Mouse (Mus musculus): ENCODE measurements around the gene Agtrap. TPM values are rescaled to one million over a fixed set of nuclear protein-coding genes. Genes with fewer than 3 reads are reported as not detected.

Agtrap gene
- polyA plus RNA-seq (2012; rRNA removed; ENCODE audit: low replicate concordance), result 20.5 and 25.4 TPM in 2 replicates

DNA sequence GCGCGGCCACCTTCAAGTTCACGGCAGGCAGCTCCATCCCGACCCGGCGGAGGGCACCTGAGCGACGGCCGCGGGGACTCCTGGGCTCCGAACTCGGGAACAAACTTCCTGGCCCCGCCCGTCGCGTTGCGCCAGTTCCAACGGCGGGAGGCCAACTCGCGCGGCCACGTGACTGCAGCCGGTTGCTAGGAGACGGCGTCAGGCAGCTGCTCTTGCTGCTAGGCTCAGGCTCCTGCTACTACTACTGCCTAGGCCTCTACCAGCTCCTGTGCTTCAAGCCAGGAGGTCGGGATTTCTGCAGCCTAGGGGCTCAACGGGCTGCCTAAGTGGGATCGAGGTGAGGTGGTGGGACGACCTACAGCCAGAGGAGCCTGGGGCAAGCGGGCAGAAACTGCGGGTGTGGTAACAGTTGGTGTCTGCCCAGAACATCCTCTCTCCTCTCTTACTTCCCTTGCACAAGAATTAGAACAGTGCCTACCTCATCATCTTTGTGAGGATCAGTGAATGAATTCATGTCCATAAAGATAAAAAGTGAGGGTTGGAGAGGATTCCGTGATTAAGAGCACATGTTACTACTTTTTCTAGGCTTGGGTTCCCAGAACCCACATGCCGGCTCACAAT lies at the start of gene Agtrap:
Agtrap (minus strand) TSS at position 125 of the 621 bp plus-strand sequence.

DNA sequence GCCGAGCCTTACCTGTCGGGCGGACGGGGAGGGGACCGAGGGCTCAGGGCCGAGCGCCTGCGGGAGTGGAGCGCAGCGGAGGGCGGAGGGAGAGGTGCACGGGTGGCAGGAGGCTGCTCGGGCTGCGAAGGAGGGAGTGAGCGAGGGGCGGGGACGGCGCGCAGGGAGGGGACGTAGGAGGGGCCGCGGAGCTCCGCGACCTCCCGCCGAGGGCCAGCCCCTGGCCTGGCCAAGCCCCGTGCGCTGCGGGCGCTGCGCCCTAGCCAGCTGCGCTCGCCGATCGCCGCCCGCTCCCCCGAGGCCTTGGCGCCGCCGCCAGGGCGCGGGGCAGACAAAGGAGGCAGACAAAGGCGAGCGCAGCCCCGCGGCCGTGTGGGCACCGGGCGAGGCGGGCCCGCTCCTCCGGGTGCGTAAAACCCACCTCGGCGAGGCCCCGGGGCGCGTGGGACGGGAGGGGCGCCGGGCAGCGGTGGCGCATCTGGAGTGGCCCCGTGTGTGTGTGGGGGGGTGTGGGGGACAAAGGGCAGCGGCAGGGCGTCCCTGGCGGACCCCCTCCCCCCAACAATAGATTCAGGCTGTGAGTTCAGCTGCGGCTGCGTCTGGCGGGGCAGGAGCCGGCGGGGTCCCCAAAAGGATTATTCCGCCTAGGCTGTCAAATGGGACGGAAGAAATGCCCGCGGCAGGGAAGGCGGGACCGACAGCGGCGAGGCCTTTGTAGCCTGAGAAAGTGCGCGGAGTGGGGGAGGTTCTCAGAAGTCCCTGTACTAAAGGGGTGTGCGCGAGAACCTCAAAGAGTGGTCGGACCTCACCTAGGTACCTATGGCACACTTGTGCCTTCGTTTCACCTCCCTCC lies 43.0 kb upstream of the Agtrap start, which contains the start of gene Draxin:
Draxin (minus strand) TSS at position 138 of the 853 bp plus-strand sequence.

DNA sequence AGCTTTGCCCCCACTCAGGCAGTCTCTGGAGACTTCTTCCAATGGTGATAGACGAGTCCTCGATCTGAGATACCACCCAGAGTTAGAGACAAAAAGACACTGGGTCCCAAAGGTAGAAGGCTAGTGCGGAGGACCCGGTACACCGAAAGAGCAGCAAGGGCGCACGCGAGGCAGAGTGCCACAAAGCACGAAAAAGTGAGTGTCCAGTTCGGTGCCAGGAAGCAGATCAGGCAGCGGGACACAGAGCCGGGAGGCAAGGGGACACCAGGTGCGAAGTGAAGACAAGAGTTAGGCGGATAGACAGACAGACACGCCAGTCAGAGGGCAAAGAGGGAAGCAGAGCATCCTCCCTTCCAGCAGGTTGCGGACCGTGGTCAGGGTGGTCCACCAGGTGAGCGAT lies 42.3 kb upstream of the Agtrap start, which contains the start of gene Mad2l2:
Mad2l2 (plus strand) TSS at position 252 of the 400 bp plus-strand sequence.

DNA sequence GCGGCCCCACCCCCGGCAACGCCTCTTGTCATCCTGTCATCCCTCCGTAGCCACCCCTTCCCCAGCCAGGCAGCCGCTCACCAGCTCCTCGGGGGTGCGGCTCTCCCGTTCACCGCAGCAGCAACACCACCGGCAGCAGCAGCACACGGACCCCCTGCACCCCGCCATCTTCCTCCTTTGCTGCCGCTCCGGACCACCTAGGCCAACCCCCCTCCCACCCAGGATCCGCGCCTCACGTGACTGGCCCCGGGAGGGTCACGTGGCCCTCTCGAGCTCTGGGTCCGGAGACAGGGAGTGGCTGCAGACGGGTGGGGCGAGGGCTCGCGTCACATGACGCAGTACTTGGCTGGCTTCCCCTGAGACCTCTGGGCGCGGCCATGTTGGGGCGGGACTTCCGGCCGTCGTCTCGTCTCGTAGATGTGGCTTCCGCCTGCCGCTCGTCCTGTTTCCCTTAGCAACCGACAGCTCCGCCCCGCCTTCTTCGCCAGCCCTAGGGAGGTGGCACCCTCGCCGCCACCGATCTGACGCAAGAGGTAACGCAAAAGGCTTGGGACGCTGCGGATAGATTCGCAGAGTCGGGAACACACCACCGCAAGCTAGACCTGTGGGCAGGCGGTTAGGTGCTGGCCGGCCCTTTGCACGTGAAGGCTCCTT lies 49.1 kb downstream of the Agtrap start, which contains the start of the genes Clcn6 and Mthfr:
Clcn6 (minus strand) TSS at position 222 of the 654 bp plus-strand sequence.
Mthfr (plus strand) TSS at position 478 of the 654 bp plus-strand sequence.

Other genes starting within 250 kb of the Agtrap start
- 1.3 and 1.8 TPM in 2 replicates for gene Zfp933, start 239.7 kb downstream of the Agtrap start, polyA plus RNA-seq (2012; rRNA removed; ENCODE audit: low replicate concordance)
- gene Miip, start 219.2 kb downstream of the Agtrap start, polyA plus RNA-seq (2012; rRNA removed; ENCODE audit: low replicate concordance), result 42.8 and 67.6 TPM in 2 replicates
- 2.3 and 2.8 TPM in 2 replicates for gene Fv1, start 219.1 kb downstream of the Agtrap start, polyA plus RNA-seq (2012; rRNA removed; ENCODE audit: low replicate concordance)
- gene Mfn2, start 183.3 kb downstream of the Agtrap start, polyA plus RNA-seq (2012; rRNA removed; ENCODE audit: low replicate concordance), result 92.0 and 144 TPM in 2 replicates
- gene Plod1, start 151.3 kb downstream of the Agtrap start, polyA plus RNA-seq (2012; rRNA removed; ENCODE audit: low replicate concordance), result 108 and 128 TPM in 2 replicates
- gene 2510039O18Rik, start 147.1 kb downstream of the Agtrap start, polyA plus RNA-seq (2012; rRNA removed; ENCODE audit: low replicate concordance), result 57.6 and 73.2 TPM in 2 replicates
- gene Nppb, start 102.2 kb downstream of the Agtrap start, polyA plus RNA-seq (2012; rRNA removed; ENCODE audit: low replicate concordance), result not detected in 2 replicates
- 0.40 TPM in 1 of 2 replicates, not detected in the other for gene Nppa, start 87.3 kb downstream of the Agtrap start, polyA plus RNA-seq (2012; rRNA removed; ENCODE audit: low replicate concordance)
- gene Clcn6, start 49.2 kb downstream of the Agtrap start, polyA plus RNA-seq (2012; rRNA removed; ENCODE audit: low replicate concordance), result 11.7 and 20.6 TPM in 2 replicates
- gene Mthfr, start 49.0 kb downstream of the Agtrap start, polyA plus RNA-seq (2012; rRNA removed; ENCODE audit: low replicate concordance), result 38.3 and 42.9 TPM in 2 replicates
- 32.7 and 45.5 TPM in 2 replicates for gene Mad2l2, start 42.4 kb upstream of the Agtrap start, polyA plus RNA-seq (2012; rRNA removed; ENCODE audit: low replicate concordance)
- 0.03 and 0.58 TPM in 2 replicates for gene Draxin, start 42.7 kb upstream of the Agtrap start, polyA plus RNA-seq (2012; rRNA removed; ENCODE audit: low replicate concordance)
- gene Fbxo6, start 64.1 kb upstream of the Agtrap start, polyA plus RNA-seq (2012; rRNA removed; ENCODE audit: low replicate concordance), result 67.6 and 79.2 TPM in 2 replicates
- 9.4 and 14.0 TPM in 2 replicates for gene Fbxo44, start 72.5 kb upstream of the Agtrap start, polyA plus RNA-seq (2012; rRNA removed; ENCODE audit: low replicate concordance)
- 0.49 TPM in 1 of 2 replicates, not detected in the other for gene Fbxo2, start 72.6 kb upstream of the Agtrap start, polyA plus RNA-seq (2012; rRNA removed; ENCODE audit: low replicate concordance)
- 0.05 TPM in 1 of 2 replicates, not detected in the other for gene Disp3, start 199.9 kb upstream of the Agtrap start, polyA plus RNA-seq (2012; rRNA removed; ENCODE audit: low replicate concordance)

Measured in subcutaneous adipose tissue, adult 2 months (tissue).